Mouse (Mus musculus) ovary, postnatal 10 days (tissue): ENCODE results near the gene Cdk1.
"Not testable (repeated sequence)": the region's sequence is repeated elsewhere in the genome, so short reads cannot be mapped to it uniquely, and the experiment has no call there.

Experiments used
- DNase-seq: peaks from one replicate; pipeline ENCODE4 v3.0.0; 2022; ENCODE audit warnings: low spot score

Gene Cdk1

DNA sequence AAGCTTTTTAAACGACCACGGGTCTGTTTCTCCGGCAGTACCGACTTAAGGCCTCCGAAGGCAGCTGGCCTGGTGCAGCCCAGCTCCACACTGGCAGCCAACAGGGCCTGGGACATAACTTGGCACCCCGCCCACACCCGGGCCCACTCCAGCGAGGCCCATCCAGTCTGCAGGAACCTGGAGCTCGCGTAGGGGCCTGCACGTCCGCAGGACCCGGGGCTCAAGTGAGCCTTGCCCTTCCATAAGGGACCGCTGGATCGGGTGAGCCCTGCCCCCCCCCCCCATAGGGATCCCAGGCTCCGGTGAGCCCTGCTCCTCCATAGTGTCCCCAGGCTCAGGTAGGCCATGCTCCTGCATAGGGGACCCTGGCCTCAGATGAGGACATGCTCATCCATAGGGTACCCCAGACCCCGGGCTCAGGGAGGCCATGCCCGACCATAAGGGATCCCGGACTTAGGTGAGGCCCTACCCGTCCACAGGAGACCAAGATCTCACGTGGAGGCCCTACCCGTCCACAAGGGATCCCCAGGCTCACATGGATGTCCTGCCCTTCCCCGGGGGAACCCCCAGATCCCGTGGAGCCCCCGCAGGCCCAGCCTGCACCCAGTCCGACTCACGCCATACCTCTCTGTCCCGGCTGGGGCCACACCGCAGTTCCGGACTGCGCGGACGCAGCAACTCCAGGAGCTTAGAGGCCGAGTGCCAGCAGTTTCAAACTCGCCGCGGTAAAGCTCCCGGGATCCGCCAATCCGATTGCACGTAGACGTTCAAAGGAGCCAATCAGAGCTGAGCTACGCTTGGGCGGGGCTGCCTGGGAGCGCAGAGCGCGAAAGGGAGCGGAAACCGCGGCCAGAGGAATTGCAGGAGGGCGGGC, at the start of gene Cdk1:
Gene Cdk1 (minus strand): TSS at position 727 of the 874 bp plus-strand sequence.
- peak; percentile 96 for DNase-seq

DNA sequence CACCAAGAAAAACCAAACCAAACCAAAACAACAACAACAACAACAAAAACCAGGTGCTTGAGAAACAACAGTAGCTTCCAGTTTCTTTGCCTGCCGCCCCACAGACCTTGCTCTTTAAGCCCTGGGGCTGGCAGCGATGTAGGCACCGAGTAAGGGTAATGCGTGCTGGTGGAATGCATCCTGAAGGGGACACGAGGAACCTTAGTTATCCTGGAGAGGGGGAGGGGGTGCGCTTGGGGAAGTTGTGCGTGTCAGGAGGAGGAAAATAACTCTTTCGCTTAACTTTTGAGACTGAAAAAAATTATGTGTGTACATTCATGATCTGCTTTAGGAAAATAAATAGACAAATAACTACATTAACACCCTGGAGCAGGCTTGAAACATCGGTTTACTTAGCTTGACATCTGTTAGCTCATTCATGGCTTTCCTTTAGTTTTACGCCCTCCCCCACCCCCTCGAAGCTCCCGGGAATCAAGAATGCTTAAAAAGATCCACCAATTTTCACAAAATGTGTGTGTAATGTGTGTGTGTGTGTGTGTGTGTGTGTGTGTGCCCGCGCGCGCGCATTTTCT, 47.2 kb upstream of the Cdk1 start:
- no peak for DNase-seq

GRCm38 (mm10) chr10:69398763-69399590, 46.2 kb upstream of the Cdk1 start, which contains the start of gene Ank3:
Gene Ank3 (plus strand): TSS chr10:69398773.
- DNase-seq, result peak; percentile 18

DNA sequence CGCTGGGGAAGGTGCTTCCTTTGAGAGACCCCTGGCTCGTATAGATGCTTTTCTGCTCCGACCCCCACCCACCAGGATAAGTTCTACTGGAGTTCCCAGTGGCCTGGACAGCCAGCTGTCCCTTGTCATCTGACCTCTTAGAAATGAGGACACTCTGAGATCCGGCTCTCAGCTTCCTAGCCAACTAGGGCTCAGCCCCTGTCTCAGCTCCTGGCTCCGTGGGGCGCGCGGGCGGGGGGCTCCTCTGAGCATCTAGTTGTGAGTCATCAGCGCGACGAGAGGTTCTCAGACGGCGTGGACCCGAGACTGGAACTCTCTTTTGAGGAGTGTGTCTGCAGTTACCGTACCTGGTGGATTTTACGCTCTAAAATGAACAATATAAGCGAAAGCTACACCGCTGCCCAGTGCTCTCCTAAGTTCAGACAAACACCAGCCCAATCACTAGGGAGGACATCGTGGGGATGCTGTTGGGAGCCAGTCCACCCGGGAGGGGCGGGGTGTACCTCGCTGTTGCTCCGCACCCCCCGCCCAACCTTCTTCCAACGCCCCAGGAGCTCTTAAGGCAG, 45.5 kb upstream of the Cdk1 start:
- DNase-seq, result no peak

GRCm38 (mm10) chr10:69389511-69389910, 36.8 kb upstream of the Cdk1 start:
- DNase-seq, result no peak

DNA sequence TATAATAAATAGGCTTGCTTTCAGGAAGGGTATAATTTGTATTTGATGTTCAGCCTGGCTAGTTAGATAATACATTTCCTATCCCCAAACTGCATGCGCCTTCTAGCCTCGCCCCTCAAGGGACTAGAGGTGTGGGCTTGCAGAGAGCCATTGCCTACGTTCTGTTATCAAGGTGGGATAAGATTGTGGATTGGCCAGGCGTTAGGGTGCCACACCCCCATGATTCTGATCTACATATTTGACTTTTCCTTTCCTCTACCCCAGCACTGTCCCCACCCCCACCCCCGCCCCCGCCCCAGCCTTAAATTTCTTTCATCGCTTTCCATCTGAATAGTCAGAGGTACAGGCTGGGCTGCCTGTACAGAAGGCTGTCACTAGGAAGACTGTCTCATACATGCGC, 34.0 kb upstream of the Cdk1 start:
- no peak for DNase-seq

DNA sequence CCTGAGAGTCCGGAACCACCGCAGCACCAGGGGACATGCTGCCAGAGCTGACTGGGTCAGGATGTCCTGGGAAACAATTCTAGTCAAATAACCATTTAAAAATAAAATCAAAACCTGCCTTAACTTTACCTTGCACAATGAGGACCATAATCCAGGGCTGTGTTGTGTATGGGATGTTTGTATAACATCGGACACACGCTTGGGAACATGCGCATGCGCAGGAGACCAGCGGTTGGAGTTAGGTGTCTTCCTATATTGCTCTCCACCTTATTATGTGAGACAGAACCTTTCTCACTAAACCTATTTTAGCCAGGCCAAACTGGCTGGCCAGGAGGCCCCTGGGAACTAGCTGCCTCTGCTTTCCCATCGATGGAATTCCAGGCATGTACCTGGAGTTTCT, 32.4 kb upstream of the Cdk1 start:
- no peak for DNase-seq

- DNase-seq, result no peak
Observed at GRCm38 (mm10) chr10:69384640-69385039, 31.9 kb upstream of the Cdk1 start.

DNA sequence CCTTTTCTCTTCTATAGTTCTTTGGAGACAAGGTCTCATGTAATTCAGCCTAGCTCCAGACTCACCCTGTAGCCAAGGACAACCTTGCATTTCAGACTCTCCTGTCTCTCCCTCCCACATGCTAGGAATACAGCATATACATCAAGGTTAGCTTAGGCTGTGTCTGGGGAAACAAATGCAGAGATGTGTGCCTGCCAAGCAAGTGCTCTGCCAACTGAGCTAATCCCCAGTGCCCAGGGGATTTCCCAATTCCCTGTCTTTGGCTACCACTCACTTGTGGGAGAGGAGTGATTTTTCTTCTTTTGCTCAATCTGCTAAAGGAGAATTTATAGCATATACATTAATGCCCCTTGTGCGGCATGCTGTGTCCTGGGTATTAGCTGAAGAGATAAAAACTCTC, 30.4 kb upstream of the Cdk1 start:
- no peak for DNase-seq

DNA sequence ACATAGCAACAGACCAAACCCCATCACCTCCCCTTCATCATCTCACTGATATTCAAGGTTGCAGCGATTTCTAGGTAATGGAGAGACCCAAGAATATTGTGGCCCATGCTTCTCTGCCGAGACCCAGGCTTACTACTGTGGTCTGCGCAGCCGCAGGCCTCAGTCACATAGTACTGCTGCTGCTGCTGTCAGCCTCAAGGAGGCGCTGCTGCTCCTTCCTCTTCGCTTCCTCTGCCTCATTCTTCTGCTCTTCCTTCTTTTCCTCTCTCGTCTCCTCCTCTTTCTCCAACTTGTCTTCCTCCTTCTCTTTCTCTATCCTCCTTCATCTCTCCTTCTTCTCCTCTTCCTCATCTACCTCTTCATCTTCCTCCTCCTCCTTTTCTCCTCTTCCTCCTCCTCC, 22.4 kb upstream of the Cdk1 start:
- no peak for DNase-seq

DNA sequence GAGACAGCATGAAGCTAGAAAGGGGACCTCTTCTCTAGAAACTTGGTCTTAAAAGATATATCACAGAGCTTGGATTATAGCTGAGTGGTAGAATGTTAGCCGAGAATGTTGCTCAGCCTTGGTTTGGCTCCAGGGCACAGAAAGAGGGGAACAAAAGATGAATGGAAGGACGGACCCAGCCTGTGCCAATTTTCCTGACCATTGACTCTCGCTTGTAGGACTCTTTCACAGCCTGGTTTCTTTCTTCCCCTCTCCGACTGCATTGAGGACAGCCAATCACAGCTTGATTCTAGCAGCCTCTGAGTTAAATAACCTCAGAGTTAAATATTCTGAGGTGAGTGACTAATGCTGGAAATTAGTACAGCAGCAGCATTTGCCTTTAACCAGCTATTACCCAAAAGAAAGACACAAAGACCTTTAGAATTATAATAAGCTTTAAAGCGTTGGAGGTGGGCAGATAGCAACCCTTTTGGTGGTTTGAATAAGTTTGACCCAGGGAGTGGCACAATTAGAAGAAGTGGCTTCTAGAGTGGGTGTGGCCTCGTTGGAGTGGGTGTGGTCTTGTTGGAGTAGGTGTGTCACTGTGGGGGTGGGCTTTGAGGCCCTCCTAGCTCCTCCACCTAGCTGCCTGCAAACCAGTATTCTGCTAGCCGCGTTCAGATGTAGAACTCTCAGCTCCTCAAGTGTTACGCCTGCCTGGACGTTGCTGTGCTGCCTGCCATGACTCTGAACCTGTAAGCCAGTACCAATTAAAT, 21.2 kb upstream of the Cdk1 start:
- DNase-seq, result no peak

DNA sequence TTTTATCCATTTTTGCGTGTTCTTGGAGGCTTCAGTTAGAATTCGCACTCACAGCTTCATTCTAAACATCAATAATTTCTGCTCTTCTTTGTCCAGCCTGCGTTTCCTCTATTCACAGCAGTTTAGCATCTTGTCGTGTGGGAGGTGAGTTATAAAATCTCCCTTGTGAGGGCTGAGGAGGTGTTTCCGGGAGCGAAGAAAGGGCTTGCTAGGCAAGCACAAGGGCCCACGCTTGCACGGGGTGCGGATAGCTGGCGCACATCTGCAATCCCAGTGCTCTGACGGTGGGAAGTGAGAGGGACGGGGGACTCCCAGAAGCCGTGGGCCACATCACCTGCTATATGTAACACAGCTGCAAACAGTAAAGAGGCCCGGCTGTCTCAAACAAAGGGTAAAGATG, 19.3 kb upstream of the Cdk1 start:
- no peak for DNase-seq

DNA sequence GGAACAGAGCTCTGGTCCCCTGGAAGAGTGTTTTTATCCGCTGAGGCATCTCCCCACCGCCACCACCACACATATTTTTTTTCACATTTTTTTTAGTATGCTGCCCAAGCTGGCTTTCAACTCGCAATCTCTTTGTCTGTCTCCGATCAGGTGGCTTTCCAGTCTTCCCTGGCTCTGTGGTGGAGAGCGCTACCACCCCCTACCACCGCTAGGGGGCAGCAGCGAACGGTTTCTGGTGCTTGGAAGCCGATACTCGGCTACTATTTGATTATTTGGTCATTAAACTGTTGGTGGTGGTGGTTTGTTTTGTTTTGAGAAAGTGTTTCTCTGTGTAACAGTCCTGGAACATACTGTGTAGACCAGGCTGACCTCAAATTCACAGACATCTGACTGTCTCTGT, 18.7 kb upstream of the Cdk1 start:
- no peak for DNase-seq

- DNase-seq, result no peak
Observed at GRCm38 (mm10) chr10:69369321-69369720, 16.6 kb upstream of the Cdk1 start.

DNA sequence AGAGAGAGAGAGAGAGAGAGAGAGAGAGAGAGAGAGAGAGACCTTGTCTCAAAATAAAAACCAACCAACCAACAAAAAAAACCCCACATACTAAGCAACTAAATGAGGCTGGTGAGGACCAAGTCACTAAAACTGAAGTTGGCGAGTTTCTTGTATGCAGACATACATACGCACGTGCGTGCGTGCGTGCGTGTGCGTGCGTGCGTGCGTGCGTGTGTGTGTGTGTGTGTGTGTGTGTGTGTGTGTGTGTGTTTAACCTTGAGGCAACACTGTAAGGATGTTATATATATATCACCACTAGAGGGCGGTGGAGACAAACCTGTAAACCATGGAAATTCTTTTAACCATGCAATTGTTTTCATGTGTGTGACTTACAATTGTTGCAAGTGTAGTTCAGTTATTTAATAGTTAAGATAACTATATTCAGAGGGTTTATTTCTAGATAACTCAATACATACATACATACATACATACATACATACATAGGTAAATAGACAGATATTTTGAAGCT, 14.2 kb upstream of the Cdk1 start:
- no peak for DNase-seq

DNA sequence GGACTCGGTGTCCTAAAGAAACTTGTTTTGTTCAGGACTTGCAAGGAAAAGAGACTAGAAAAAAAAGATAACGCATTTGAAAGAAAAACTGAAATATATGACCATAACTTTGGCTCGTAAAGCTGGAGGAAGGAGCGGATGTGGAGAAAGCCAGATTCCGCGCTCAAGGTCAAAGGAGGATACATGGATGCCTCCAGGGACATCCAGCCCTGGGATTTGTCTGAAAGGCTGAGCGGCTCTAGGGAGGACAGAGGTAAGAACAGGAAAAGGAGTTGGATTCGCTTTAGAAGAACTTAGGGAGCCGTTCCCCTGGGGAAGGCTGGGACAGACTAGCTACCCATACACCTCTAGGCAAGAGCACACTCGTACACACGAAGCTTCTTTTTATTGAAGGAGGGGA, 13.5 kb upstream of the Cdk1 start:
- no peak for DNase-seq

GRCm38 (mm10) chr10:69359666-69360065, 6.9 kb upstream of the Cdk1 start:
- no peak for DNase-seq

- DNase-seq, result not testable (repeated sequence)
Observed at GRCm38 (mm10) chr10:69353086-69353479, 345 bp upstream of the Cdk1 start.

DNA sequence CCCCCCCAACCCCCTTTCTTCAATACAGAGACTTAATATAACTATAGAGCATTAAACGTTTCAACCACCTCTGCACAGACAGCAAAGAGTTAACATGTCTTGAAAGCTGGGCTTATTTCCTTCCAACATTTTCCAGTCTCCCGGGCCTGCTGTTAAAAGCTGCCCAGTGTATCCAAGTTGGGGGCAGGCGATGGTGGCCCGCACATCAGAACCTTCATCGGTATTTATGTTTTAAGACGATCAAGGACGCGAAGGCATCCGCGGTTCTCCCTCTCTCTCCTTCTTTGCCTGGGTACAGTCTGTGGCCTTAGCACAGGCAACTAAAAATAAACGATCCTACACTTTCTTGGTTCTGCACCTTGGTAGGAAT, 911 bp downstream of the Cdk1 start:
- DNase-seq, result no peak

DNA sequence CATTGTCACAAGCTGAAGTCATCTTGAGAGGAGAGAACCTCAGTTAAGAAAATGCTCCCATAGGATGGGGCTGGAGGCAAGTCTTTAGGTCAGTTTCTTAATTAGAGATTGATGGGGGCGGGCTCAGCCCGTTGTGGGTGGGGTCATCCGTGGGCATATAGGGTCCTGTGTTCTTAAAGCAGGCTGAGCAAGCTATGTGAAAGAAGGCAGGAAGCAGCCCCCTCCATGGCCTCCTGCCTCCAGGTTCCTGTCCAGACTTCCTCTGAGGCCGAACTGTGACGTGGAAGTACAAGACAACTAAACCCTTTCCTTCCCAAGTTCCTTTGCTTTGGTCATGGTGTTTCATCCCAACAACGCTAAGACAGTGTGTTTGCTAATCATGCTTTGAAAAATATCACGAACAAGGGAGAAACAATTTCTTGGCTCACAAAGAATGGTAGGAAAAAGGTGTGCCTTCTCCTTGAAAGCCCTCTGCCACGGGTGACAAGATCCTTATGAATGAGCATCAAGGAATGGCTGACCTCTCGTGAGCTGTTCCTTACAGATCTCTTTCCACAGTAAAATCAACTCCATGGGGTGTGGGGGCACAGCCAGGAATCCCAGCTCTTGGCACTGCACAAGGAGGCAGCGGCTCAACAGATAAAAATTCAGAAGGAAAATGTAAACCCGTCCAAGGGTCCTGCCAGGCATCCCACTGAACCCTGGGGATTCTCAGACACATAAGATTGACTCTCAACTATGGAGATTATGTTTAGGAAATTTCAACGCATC, 1.5 kb downstream of the Cdk1 start:
- no peak for DNase-seq

- DNase-seq, result no peak
Observed at GRCm38 (mm10) chr10:69348206-69348605, 4.5 kb downstream of the Cdk1 start.
